Mouse (Mus musculus): ENCODE results near the gene AY358078.
"Not testable (repeated sequence)": the region's sequence is repeated elsewhere in the genome, so short reads cannot be mapped to it uniquely, and the experiment has no call there.

GRCm38 (mm10) chr14:51827842-51828241 lies 28.0 kb downstream of the AY358078 start:
- not testable (repeated sequence) for TF ChIP-seq GATA1, TAL1 (IDR thresholded peaks at IDR 0.05; ENCODE audit: low read length)

Data from erythroblast, embryonic 14.5 days (primary cell).